Comparison of ENCODE assay signal across 9 mouse cellular contexts in the genomic region with DNA sequence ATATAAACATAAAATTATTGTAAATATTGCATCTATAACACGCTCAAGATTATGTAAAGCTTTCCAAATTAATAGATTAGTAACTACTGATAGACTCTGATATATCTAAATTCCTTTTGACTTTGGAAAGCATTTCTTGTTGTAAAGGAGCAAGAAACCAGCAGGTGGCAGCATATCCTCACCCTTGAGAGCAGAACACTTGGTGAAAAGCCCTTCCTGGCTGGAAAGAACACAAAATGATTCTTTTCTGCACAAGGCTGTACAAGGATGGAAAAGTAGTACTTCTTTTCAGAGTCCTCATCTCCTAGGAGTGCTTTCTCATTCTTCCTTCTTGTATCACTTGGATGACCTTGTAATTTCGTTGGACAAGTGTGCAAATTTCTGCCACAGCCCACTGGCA.
DNase-seq lines count a peak whose midpoint lies in the region; ATAC-seq and TF ChIP-seq lines count a peak whose summit lies in the region.
"Had no signal": no experiment of that assay in that cellular context is flagged by ENCODE, and none has a peak within 500 bp of the region (broad histone marks: within the 10 kb centered on the region; RNA-seq: fewer than 3 reads in every experiment).

No protein-coding gene starts in this region.

- no peaks in the 10 kb centered on the region for H3K27me3 ChIP-seq in lung, embryonic 14.5 days (ENCODE audit: insufficient read depth, low read length)
- H3K27me3 ChIP-seq in hindbrain, postnatal 0 days (ENCODE audit: insufficient read depth, low read length): no peaks in the 10 kb centered on the region
- no peaks in the 10 kb centered on the region for H3K27me3 ChIP-seq in limb, embryonic 11.5 days (ENCODE audit: control insufficient read depth, insufficient read depth, low read length)
- H3K27me3 ChIP-seq: embryonic facial prominence, embryonic 15.5 days had no signal

- H3K9me3 ChIP-seq in lung, embryonic 14.5 days (ENCODE audit: low read depth, low read length): no peaks in the 10 kb centered on the region
- H3K9me3 ChIP-seq in hindbrain, postnatal 0 days (ENCODE audit: low read length): no peaks in the 10 kb centered on the region
- no peaks in the 10 kb centered on the region for H3K9me3 ChIP-seq in limb, embryonic 11.5 days (ENCODE audit: control insufficient read depth, low read length)
- H3K9me3 ChIP-seq: embryonic facial prominence, embryonic 15.5 days had no signal

- no peak overlapping the region for H3K9ac ChIP-seq in lung, embryonic 14.5 days
- H3K9ac ChIP-seq in hindbrain, postnatal 0 days (replicated peaks; ENCODE audit: low read length): no peak overlapping the region
- no peak overlapping the region for H3K9ac ChIP-seq in limb, embryonic 11.5 days (ENCODE audit: low read length)
- H3K9ac ChIP-seq: embryonic facial prominence, embryonic 15.5 days had no signal

- TF ChIP-seq CTCF in lung, embryonic 14.5 days (IDR thresholded peaks at IDR 0.05; ENCODE audit: low read depth): peak; percentile 81
- TF ChIP-seq CTCF in lung, adult 2 months (IDR thresholded peaks at IDR 0.05; ENCODE audit: insufficient read depth, low read length): no peak
- peak; percentile 90 for TF ChIP-seq CTCF in hindbrain, postnatal 0 days (IDR thresholded peaks at IDR 0.05; ENCODE audit: low read depth)

- WGBS in lung, embryonic 14.5 days: 15% methylated on average over 2 of the region's 2 CpGs
- 18% methylated on average over 2 of the region's 2 CpGs for WGBS in lung, adult 2 months
- WGBS in hindbrain, postnatal 0 days: 11% methylated on average over 2 of the region's 2 CpGs
- 14% methylated on average over 2 of the region's 2 CpGs for WGBS in limb, embryonic 11.5 days

- no peaks in the 10 kb centered on the region for H3K4me1 ChIP-seq in lung, embryonic 14.5 days (ENCODE audit: insufficient read depth)
- H3K4me1 ChIP-seq in lung, adult 2 months (ENCODE audit: control insufficient read depth, insufficient read depth, low read length): no peaks in the 10 kb centered on the region
- H3K4me1 ChIP-seq in hindbrain, postnatal 0 days (ENCODE audit: insufficient read depth, low read length): no peaks in the 10 kb centered on the region
- H3K4me1 ChIP-seq in limb, embryonic 11.5 days (ENCODE audit: control insufficient read depth, insufficient read depth, low read length): no peaks in the 10 kb centered on the region
- H3K4me1 ChIP-seq: embryonic facial prominence, embryonic 15.5 days had no signal

- peak; percentile 24; the same call in 1 of the 2 replicates for ATAC-seq in lung, embryonic 14.5 days (ENCODE audit: insufficient read depth)
- ATAC-seq in hindbrain, postnatal 0 days: peak; percentile 66; the same call in 1 of the 2 replicates
- no peak for ATAC-seq in limb, embryonic 11.5 days (ENCODE audit: insufficient number of reproducible peaks, low FRiP score, low TSS enrichment, low read depth)

- H3K27ac ChIP-seq in lung, embryonic 14.5 days (ENCODE audit: low read depth): no peak overlapping the region
- no peak overlapping the region for H3K27ac ChIP-seq in hindbrain, postnatal 0 days
- no peak overlapping the region for H3K27ac ChIP-seq in limb, embryonic 11.5 days (replicated peaks; ENCODE audit: low read depth, low read length)
- H3K27ac ChIP-seq: embryonic facial prominence, embryonic 15.5 days had no signal

- peak; percentile 88 for DNase-seq in lung, embryonic 14.5 days
- DNase-seq in lung, adult 2 months: no peak
- DNase-seq in adrenal gland, adult 8-10 months: peak; percentile 45
- DNase-seq in embryo, embryonic 11.5 days (ENCODE audit: low read depth, low spot score): peak; percentile 46
- DNase-seq in hindbrain, postnatal 0 days (ENCODE audit: low spot score): peak; percentile 93
- peak; percentile 79 for DNase-seq in limb, embryonic 11.5 days (ENCODE audit: low spot score)
- DNase-seq in retina, postnatal 7 days (ENCODE audit: low read depth, low spot score): peak; percentile 51
- no peak for DNase-seq in gastrocnemius, adult 8-10 months (ENCODE audit: low spot score in 2 of 2)

- H3K4me3 ChIP-seq in lung, embryonic 14.5 days (ENCODE audit: low read depth, low read length): no peak overlapping the region
- no peak overlapping the region for H3K4me3 ChIP-seq in lung, adult 2 months (replicated peaks; ENCODE audit: extremely low read depth, low read depth, low read length)
- no peak overlapping the region for H3K4me3 ChIP-seq in hindbrain, postnatal 0 days (ENCODE audit: low read length)
- H3K4me3 ChIP-seq in limb, embryonic 11.5 days (ENCODE audit: low read depth, low read length): no peak overlapping the region
- H3K4me3 ChIP-seq: embryonic facial prominence, embryonic 15.5 days had no signal

- no peak overlapping the region for H3K4me2 ChIP-seq in lung, embryonic 14.5 days
- no peak overlapping the region for H3K4me2 ChIP-seq in hindbrain, postnatal 0 days (ENCODE audit: low read depth, low read length)
- no peak overlapping the region for H3K4me2 ChIP-seq in limb, embryonic 11.5 days (ENCODE audit: low read depth, severe bottlenecking)
- H3K4me2 ChIP-seq: embryonic facial prominence, embryonic 15.5 days had no signal

- TF ChIP-seq POLR2A in lung, adult 2 months (IDR thresholded peaks at IDR 0.05; ENCODE audit: borderline replicate concordance, extremely low read depth, low read depth, low read length): no peak

- H3K36me3 ChIP-seq in lung, embryonic 14.5 days (ENCODE audit: insufficient read depth): no peaks in the 10 kb centered on the region
- no peaks in the 10 kb centered on the region for H3K36me3 ChIP-seq in hindbrain, postnatal 0 days (ENCODE audit: insufficient read depth, low read length)
- H3K36me3 ChIP-seq in limb, embryonic 11.5 days (ENCODE audit: control insufficient read depth, insufficient read depth, low read length): no peaks in the 10 kb centered on the region
- H3K36me3 ChIP-seq: embryonic facial prominence, embryonic 15.5 days had no signal

Comparison
In these comparisons a context has a peak if more than half of its experiments do, and no peak if none do; other contexts are left out.
1. DNase-seq: peak in lung, embryonic 14.5 days (single experiment), adrenal gland, adult 8-10 months (single experiment), embryo, embryonic 11.5 days (single experiment), hindbrain, postnatal 0 days (single experiment), limb, embryonic 11.5 days (single experiment) and retina, postnatal 7 days (single experiment); none in lung, adult 2 months (single experiment) and gastrocnemius, adult 8-10 months (0 of 2).